Mouse (Mus musculus): Measurements from ENCODE around the gene Zkscan4.
"Not testable (repeated sequence)": the region's sequence is repeated elsewhere in the genome, so short reads cannot be mapped to it uniquely, and the experiment has no call there.

Zkscan4 gene

DNA sequence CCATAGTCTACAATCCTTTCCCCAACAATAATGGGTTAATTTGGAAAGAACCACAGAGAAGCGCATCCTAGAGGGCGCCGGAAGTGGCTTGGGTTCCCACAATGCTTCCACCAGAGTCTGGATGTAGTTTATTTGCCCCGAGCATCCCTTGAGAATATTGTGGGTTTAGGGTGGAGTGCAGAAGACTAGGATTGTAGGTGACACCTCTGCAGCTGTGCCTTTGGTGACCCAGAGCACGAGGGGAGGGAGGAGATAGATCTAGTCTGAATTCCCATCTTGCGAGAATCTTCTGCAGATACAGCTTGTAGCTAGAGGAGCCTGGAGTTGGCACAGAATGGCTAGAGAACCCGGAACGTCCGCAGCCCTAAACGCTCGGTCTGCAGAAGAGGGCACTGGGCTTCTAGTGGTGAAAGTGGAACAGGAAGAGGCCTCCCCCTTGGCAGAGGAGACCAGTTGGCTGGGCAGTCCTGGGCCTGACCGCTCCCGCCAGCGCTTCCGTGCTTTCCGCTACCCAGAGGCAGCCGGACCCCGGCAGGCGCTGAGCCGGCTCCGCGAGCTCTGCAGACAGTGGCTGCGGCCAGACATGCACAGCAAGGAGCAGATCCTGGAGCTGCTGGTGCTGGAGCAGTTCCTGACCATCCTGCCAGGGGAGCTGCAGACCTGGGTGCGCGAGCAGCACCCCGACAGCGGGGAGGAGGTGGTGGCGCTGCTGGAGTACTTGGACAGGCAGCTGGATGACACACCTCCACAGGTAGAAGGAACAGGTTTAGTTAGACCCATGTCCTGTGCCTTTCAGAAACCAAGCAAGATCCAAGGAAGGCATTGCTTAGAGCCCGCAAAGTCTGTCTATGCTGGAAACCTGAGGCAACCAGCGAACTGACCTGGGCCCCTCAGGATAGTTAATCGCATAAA, at the start of gene Zkscan4, which contains the start of gene Gm10065:
Gene Zkscan4, plus strand, starts transcription at position 149 of the 912 bp plus-strand sequence.
Gene Gm10065, minus strand, starts transcription at position 683 of the 912 bp plus-strand sequence.
- peak; percentile 49 for DNase-seq (ENCODE audit: low read depth, low spot score)

- no peak for DNase-seq (ENCODE audit: low read depth, low spot score)
Observed at GRCm38 (mm10) chr13:21435476-21435875, 43.2 kb upstream of the Zkscan4 start.

- DNase-seq (ENCODE audit: low read depth, low spot score) = no peak
Observed at GRCm38 (mm10) chr13:21440503-21441206, 38.1 kb upstream of the Zkscan4 start, which contains the start of gene Pgbd1. TSS of gene Pgbd1 (minus strand) at chr13:21441058.

DNA sequence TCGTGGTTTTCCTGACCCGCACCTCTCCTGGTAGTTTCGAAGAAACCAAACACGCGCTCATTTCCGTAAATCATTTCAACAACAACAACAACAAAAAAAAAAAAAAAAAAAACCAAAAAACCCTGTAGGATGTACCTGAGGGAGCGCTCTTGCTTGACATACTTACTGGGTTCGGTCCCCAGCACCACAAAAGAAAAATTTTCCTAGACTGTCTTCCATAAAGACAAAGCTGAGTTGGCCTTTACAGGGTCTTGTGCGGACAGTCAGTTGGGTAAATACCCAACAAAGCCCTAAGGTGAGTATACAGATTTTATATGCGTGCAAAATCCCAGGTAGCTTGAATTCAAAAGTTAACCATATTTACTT, 37.5 kb upstream of the Zkscan4 start:
- no peak for DNase-seq (ENCODE audit: low read depth, low spot score)

- DNase-seq (ENCODE audit: low read depth, low spot score) = no peak
Observed at GRCm38 (mm10) chr13:21446796-21447195, 31.9 kb upstream of the Zkscan4 start.

GRCm38 (mm10) chr13:21447856-21448614, 30.7 kb upstream of the Zkscan4 start:
- no peak for DNase-seq (ENCODE audit: low read depth, low spot score)

DNA sequence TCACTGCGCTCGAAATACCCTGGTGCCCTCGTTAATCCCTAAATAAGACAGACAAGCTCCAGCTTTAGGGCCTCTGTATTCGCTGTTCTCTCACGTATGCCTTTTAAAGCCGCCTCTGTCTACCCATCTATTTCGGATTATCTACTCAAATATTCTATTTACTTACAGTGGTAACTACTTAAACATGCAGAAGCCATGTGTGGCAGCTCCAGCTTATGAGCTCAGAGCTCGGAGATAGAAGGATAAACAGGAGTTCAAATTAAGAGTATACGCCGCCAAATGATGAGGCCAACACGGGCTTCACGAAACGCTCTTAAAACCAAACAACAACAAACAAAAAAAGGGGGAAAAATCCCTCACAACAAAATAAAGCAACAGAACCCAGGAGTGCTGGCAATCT, 25.7 kb upstream of the Zkscan4 start:
- no peak for DNase-seq (ENCODE audit: low read depth, low spot score)

DNA sequence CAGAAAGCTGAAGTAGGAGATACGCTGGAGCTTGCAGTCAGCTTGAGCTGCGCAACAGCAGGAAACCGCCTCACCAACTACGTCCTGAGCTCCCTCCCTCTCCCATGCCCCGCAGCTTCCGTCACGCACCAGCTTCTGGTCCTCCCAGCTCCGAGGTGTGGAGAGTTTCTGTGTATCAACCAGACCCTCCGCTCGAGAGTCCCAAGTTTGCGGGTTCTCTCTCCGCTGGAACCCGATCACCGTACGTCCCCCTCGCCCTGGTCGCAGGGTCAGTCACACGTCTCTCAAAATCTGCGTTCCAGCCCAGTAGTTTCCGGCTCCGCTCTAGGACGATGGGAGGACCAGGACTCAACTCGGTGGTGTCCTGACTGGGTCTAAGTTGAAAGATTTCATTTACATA, 25.3 kb upstream of the Zkscan4 start, which contains the start of gene Zscan26:
Gene Zscan26, minus strand, starts transcription at position 282 of the 400 bp plus-strand sequence.
- peak; percentile 88 for DNase-seq (ENCODE audit: low read depth, low spot score)

DNA sequence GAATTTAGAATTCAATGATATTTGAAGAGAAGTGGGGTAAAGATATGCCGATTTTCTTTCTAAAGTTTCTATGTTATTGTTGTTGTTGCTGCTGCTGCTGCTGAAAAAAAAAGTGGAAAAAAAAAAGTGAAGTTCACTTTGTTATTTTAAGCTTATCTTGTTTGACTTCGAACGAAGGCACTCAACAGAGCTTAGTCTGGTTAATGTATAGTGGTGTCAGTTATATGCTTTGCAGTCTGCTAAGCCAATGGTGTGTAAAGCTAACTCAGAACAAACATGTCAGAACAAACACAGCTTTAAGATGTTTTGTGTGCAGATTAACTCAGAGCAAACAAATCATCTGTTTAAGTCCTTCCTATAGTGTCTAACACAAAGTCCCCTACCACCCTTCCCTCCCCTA, 24.6 kb upstream of the Zkscan4 start:
- DNase-seq (ENCODE audit: low read depth, low spot score) = no peak

GRCm38 (mm10) chr13:21456347-21456746, 22.4 kb upstream of the Zkscan4 start:
- DNase-seq (ENCODE audit: low read depth, low spot score) = peak; percentile 19

DNA sequence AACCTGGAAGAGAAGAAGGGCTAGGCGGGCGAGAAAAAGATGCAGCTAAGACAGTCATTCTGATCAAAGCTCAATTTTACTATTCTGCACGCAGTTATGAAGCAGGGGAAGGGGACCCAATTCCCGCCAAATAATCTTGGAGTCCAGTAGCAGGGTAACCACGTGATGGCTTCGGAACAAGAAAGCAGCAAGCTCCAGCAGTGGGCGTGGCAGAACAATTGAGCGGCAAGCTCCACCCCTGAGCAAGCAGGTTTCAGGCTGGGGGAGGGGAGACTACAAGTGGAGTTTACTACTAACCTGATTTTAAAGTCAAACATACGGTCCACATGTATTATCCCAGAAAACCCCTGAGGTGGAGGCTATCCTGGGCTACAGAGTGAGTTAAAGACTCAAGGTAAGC, 16.2 kb upstream of the Zkscan4 start:
- not testable (repeated sequence) for DNase-seq (ENCODE audit: low read depth, low spot score)

GRCm38 (mm10) chr13:21467336-21467735, 11.4 kb upstream of the Zkscan4 start:
- DNase-seq (ENCODE audit: low read depth, low spot score) = no peak

DNA sequence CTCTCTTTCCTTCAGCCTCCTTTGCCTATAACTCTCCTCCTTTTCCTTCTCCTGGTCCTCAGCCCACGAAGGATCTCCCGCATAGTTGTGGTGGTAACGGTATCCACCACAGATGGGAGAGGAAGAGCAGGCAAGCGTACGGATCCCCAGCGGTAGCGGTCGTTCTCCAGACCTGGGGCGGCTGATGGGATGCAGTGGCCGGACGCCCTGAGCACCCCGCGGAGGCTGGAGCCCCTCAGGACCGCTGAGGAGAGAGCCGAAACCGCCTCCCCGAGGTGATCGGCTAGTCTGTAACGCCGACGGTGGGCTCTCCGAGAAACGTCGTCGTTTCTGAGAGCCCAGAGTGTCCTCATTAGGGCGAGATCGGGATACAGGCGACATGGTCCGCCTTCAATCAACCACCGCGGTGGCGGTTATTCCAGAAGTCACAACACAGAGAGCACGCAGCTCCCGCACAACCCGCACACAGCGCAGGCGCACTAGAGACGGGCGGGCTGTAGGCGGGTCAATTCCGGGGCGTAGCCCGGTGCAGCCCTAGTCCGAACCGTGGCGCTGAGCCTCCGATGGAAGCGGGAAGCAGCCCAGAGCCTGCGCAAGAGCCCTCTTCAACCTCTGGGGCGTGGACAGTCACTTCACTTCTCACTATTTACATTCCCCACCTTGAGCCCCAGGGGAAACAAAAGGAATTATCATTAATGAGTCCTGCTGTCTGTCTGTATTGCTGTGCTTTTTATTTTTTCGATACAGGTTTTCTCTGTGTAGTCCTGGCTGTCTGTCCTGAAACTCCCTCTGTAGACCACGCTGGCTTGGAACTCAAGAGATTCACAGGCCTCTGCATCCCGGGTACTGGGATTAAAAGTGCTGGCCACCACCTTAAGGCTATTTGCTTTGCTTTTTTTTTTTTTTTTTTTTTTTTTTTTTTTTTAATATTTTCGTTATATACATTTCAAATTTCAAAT, 10.4 kb upstream of the Zkscan4 start, which contains the start of gene Nkapl:
Gene Nkapl, minus strand, starts transcription at position 449 of the 959 bp plus-strand sequence.
- no peak for DNase-seq (ENCODE audit: low read depth, low spot score)

GRCm38 (mm10) chr13:21469097-21469496, 9.6 kb upstream of the Zkscan4 start:
- DNase-seq (ENCODE audit: low read depth, low spot score) = no peak

GRCm38 (mm10) chr13:21472427-21472826, 6.3 kb upstream of the Zkscan4 start:
- DNase-seq (ENCODE audit: low read depth, low spot score) = no peak

DNA sequence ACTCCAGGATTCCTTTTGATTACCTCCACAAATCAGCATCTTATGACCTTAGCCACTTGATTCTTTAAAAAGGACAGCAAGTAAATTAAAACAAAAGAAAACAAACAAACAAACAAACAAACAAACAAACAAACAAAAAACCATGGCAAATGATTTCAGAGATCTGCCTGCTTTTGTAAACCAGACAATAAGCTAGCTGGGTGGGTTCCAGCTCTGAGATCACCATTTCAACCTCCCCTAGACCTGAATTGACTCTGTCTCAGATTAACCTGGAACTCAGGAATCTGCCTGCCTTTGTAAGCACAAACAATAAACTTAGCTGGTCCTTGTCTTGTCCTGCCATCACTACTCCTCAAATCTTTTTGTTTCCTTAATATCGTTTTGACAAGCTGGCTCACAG, 8.2 kb downstream of the Zkscan4 start:
- DNase-seq (ENCODE audit: low read depth, low spot score) = no peak

DNA sequence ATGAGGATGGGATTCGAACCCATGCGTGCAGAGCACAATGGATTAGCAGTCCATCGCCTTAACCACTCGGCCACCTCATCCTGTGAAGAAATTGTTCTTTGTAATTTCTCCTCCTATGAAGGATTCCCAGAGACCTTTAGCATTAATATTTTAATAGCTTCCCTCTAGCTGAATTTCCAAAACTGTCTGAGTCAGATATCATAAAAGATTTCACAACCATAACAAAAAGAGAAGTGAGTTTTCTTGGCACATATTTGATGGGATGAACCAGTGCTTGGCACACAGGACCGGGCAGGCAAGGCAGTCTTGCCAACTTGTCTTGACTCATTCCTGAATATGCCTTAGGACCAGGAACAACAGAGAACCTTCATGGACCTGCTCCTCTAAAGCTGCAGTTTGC, 14.1 kb downstream of the Zkscan4 start:
- DNase-seq (ENCODE audit: low read depth, low spot score) = peak; percentile 62

DNA sequence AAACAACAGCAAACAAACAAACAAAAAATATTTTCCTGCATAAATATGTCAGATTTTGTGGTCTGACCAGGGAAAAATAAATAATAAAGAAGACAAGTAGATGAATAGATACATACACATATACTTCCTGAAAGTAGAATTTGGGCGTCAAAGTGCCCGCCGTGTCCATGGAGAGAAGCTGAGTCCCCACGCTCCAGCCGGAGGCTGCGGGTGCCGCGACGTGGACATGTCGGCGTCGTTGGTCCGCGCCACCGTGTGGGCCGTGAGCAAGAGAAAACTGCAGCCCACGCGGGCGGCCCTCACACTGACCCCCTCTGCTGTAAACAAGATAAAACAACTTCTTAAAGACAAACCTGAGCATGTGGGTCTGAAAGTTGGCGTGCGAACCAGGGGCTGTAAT, 16.4 kb downstream of the Zkscan4 start, which contains the start of gene AK157302:
Gene AK157302, plus strand, starts transcription at position 144 of the 400 bp plus-strand sequence.
- DNase-seq (ENCODE audit: low read depth, low spot score) = no peak

DNA sequence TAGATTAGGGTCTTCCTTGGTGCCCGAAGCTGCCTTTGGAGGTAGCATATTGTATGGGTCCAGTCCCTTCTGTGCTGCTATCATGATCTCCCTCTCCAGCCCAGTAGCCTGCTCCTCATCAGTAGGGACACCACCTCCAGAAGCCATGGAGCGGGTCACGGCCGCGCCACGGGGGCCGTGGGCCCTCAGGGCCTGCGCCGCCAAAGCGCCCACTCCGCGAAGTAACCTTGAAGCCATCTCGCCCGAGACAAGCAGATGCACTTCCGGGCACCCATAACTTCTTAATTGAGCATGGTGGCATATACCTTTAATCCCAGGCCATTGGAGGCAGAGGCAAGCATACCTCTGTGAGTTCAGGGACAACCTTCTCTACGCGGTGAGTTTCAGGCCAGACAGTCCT, 22.5 kb downstream of the Zkscan4 start, which contains the start of gene Gm11273:
Gene Gm11273, minus strand, starts transcription at position 237 of the 400 bp plus-strand sequence.
- not testable (repeated sequence) for DNase-seq (ENCODE audit: low read depth, low spot score)

DNA sequence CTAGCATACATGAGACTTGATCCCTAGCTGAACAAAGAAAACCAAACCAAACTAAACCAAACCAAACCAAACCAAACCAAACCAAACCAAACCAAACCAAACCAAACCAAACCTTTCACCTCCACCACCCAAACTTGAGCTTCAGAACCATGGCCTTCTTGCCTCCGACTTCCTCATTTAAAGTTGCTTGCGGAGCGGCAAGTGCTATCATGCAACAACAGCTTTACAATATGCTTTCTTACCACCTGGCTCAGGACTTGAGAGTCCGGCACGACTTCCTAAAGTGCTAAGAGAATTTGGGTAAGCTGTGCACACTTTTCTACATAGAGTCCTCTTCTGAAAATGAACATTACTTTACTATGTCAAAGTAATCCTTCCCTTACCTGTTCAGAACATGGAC, 23.6 kb downstream of the Zkscan4 start:
- no peak for DNase-seq (ENCODE audit: low read depth, low spot score)
